Mouse (Mus musculus): ENCODE results near the gene Trpm8. TPM values are rescaled to one million over a fixed set of nuclear protein-coding genes. Genes with fewer than 3 reads are reported as not detected.

Trpm8 gene
- polyA plus RNA-seq, 1 experiment, result 0.02 TPM

GRCm38 (mm10) chr1:88378446-88378845 lies 101.0 kb downstream of the Trpm8 start:
- H3K27me3 ChIP-seq (ENCODE audit: control insufficient read depth, insufficient read depth, insufficient read length), result no peaks in the 10 kb centered on the region
- no peaks in the 10 kb centered on the region for H3K79me2 ChIP-seq (ENCODE audit: control insufficient read depth, insufficient read depth)
- no peak overlapping the region for H3K4me3 ChIP-seq
- H3K4me2 ChIP-seq (ENCODE audit: low read depth), result no peak overlapping the region
- no peak for TF ChIP-seq TCF12 (IDR thresholded peaks at IDR 0.05; ENCODE audit: insufficient read depth, poor library complexity, severe bottlenecking)
- TF ChIP-seq MYOG (IDR thresholded peaks at IDR 0.05; ENCODE audit: control insufficient read depth in 1 of 3, insufficient read depth in 1 of 3, insufficient read length in 2 of 3, low read depth in 2 of 3), result no peak
- H3ac ChIP-seq (ENCODE audit: control insufficient read depth, insufficient read length), result no peak overlapping the region
- no peaks in the 10 kb centered on the region for H3K36me3 ChIP-seq (ENCODE audit: control insufficient read depth, insufficient read depth)

- Histone ChIP-seq H3ac (ENCODE audit: control insufficient read depth, insufficient read length) (no peak overlapping the region), H3K27me3 (ENCODE audit: control insufficient read depth, insufficient read depth, insufficient read length) (no peaks in the 10 kb centered on the region), H3K79me2 (ENCODE audit: control insufficient read depth, insufficient read depth) (no peaks in the 10 kb centered on the region), H3K4me2 (ENCODE audit: low read depth) (no peak overlapping the region), H3K4me3 (no peak overlapping the region), H3K36me3 (ENCODE audit: control insufficient read depth, insufficient read depth) (no peaks in the 10 kb centered on the region)
- TF ChIP-seq E2F4 (IDR thresholded peaks at IDR 0.05; ENCODE audit: insufficient read depth), result no peak
- TF ChIP-seq TCF12 (IDR thresholded peaks at IDR 0.05; ENCODE audit: insufficient read depth, poor library complexity, severe bottlenecking), result no peak
- TF ChIP-seq REST (IDR thresholded peaks at IDR 0.05; ENCODE audit: insufficient read depth, insufficient read length), result no peak
- TF ChIP-seq SRF (IDR thresholded peaks at IDR 0.05; ENCODE audit: control insufficient read depth, insufficient read length, low read depth), result no peak
- TF ChIP-seq MYOG (IDR thresholded peaks at IDR 0.05; ENCODE audit: control insufficient read depth in 1 of 3, insufficient read depth in 1 of 3, insufficient read length in 2 of 3, low read depth in 2 of 3), result no peak
- no peak for TF ChIP-seq POLR2AphosphoS2 (IDR thresholded peaks at IDR 0.05; ENCODE audit: insufficient read length, low read depth)
- TF ChIP-seq POLR2A (IDR thresholded peaks at IDR 0.05; ENCODE audit: insufficient read length, low read depth), result no peak
- no peak for TF ChIP-seq MYOD1 (IDR thresholded peaks at IDR 0.05; ENCODE audit: control insufficient read depth in 1 of 3, insufficient read length in 2 of 3, low read depth in 2 of 3)
- no peak for TF ChIP-seq USF1 (IDR thresholded peaks at IDR 0.05; ENCODE audit: low read depth)
- no peak for TF ChIP-seq TCF3 (IDR thresholded peaks at IDR 0.05; ENCODE audit: insufficient read length, low read depth)
- no peak for TF ChIP-seq CEBPB (IDR thresholded peaks at IDR 0.05; ENCODE audit: insufficient read depth, poor library complexity, severe bottlenecking)
- TF ChIP-seq MAX (IDR thresholded peaks at IDR 0.05; ENCODE audit: low read depth), result no peak
These were observed 114.2 kb downstream of the Trpm8 start for GRCm38 (mm10) chr1:88391632-88392031.

DNA sequence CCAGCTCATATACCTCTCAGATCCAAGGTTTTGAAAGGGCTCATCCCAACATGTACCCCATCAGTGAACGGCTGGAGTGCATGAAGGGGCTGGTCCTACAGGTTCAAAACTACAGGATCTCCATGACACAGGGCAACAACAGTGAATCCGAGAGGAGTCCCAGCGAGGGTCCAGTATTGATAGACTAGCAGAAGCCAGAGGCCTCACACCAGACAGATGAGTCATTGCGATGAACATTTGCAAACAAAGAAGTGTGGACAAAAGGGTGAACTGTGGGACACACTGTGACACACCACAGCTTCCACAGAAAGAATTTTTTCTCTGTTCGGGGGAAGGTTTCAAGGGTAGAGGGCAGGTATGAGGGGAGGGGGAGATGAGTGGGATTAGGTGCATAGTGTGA lies 115.9 kb downstream of the Trpm8 start:
- H3K27me3 ChIP-seq (ENCODE audit: control insufficient read depth, insufficient read depth, insufficient read length), result no peaks in the 10 kb centered on the region
- TF ChIP-seq E2F4 (IDR thresholded peaks at IDR 0.05; ENCODE audit: insufficient read depth), result no peak
- TF ChIP-seq POLR2A (IDR thresholded peaks at IDR 0.05; ENCODE audit: insufficient read length, low read depth), result no peak
- no peak for TF ChIP-seq REST (IDR thresholded peaks at IDR 0.05; ENCODE audit: insufficient read depth, insufficient read length)
- TF ChIP-seq USF1 (IDR thresholded peaks at IDR 0.05; ENCODE audit: low read depth), result no peak
- no peak for TF ChIP-seq MYOG (IDR thresholded peaks at IDR 0.05; ENCODE audit: control insufficient read depth in 1 of 3, insufficient read depth in 1 of 3, insufficient read length in 2 of 3, low read depth in 2 of 3)
- no peaks in the 10 kb centered on the region for H3K79me2 ChIP-seq (ENCODE audit: control insufficient read depth, insufficient read depth)
- H3K36me3 ChIP-seq (ENCODE audit: control insufficient read depth, insufficient read depth), result no peaks in the 10 kb centered on the region
- no peak overlapping the region for H3ac ChIP-seq (ENCODE audit: control insufficient read depth, insufficient read length)
- H3K4me3 ChIP-seq, result no peak overlapping the region
- H3K4me2 ChIP-seq (ENCODE audit: low read depth), result no peak overlapping the region

GRCm38 (mm10) chr1:88403378-88403777 lies 125.9 kb downstream of the Trpm8 start:
- TF ChIP-seq MAX (IDR thresholded peaks at IDR 0.05; ENCODE audit: low read depth) (no peak), MYOG (IDR thresholded peaks at IDR 0.05; ENCODE audit: control insufficient read depth in 1 of 3, insufficient read depth in 1 of 3, insufficient read length in 2 of 3, low read depth in 2 of 3) (no peak)
- Histone ChIP-seq H3K79me2 (ENCODE audit: control insufficient read depth, insufficient read depth) (no peaks in the 10 kb centered on the region), H3K27me3 (ENCODE audit: control insufficient read depth, insufficient read depth, insufficient read length) (no peaks in the 10 kb centered on the region), H3K36me3 (ENCODE audit: control insufficient read depth, insufficient read depth) (no peaks in the 10 kb centered on the region), H3K4me3 (no peak overlapping the region), H3ac (ENCODE audit: control insufficient read depth, insufficient read length) (no peak overlapping the region), H3K4me2 (ENCODE audit: low read depth) (no peak overlapping the region)

DNA sequence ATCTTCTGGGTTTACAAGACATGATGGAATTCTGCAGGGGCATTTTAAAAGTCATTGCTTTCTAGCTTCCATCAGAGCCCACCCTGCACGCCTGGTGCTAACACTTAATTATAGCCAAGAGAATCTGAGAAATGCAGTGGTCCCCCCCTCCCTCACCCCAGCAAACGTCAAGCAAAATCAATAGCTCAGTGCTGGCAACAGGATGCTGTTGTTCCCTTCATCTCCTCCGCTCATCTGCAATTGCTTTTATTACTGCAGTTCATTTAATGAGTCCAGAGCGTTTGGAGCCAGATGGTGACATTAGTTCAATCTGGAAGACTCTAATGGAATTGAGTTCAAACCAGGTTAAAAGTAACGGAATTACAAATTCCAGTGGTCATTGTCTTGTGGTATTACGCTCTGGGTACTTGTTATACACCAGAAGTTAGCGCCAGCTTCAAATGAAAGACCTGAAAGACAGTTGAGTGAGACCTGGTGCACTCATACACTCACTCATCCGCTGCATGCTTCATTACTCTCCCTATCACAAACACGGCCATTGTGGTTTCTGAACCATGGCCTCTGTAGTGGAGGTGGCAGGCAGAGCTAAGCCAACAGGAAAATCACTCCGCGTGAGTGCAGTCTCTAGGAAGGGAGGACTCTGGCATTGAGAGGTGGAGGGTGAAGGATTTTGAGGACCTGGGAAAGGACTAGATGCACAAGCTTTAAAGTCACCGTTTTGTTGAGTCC lies 128.8 kb downstream of the Trpm8 start:
- TF ChIP-seq TCF12 (IDR thresholded peaks at IDR 0.05; ENCODE audit: insufficient read depth, poor library complexity, severe bottlenecking) (no peak), MYOG (IDR thresholded peaks at IDR 0.05; ENCODE audit: control insufficient read depth in 1 of 3, insufficient read depth in 1 of 3, insufficient read length in 2 of 3, low read depth in 2 of 3) (no peak), POLR2A (IDR thresholded peaks at IDR 0.05; ENCODE audit: insufficient read length, low read depth) (no peak), E2F4 (IDR thresholded peaks at IDR 0.05; ENCODE audit: insufficient read depth) (no peak), MAX (IDR thresholded peaks at IDR 0.05; ENCODE audit: low read depth) (no peak), USF1 (IDR thresholded peaks at IDR 0.05; ENCODE audit: low read depth) (no peak)
- H3K36me3 ChIP-seq (ENCODE audit: control insufficient read depth, insufficient read depth), result no peaks in the 10 kb centered on the region
- H3K4me3 ChIP-seq, result no peak overlapping the region
- no peak overlapping the region for H3K4me2 ChIP-seq (ENCODE audit: low read depth)
- H3K79me2 ChIP-seq (ENCODE audit: control insufficient read depth, insufficient read depth), result no peaks in the 10 kb centered on the region
- H3ac ChIP-seq (ENCODE audit: control insufficient read depth, insufficient read length), result no peak overlapping the region
- no peaks in the 10 kb centered on the region for H3K27me3 ChIP-seq (ENCODE audit: control insufficient read depth, insufficient read depth, insufficient read length)
